ENCODE assay signal across 9 mouse cellular contexts in the genomic region with DNA sequence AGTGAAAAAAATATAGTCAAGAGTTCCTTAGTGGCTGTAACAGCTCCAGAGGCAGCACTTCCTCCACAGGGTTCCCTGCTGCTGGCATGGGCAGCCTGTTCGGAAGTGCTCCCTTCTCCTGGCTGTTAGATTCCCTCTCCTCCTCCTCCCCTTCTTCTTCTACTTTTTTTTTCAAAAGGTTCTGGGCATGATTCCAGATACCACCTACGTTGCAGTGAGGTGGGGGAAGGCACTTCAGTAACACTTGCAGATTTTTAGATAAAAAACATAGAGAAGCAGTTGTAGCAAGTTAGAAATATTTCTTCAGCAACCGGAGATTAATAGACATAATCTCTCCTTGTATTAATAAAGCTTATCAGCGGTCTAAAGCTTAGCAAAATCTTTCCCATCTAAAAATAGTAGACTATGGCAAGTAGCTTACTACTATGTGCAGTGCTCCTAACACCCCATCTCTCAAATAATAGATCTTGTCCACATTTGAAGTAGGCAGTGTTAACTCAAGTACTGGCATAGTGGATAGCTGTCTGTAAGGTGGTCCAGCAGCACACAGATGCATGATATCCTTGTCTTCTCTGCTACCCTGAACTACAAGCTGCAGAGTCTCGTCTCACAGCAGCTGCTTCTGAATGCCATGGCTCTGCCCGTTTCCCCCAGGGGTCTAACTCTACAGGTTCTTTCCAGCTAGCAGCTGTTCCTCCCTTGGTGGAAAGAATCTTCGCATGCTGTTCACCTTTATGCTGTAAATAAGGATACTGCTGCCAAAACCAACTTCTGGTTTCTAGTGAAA. TPM values are rescaled to one million over a fixed set of nuclear protein-coding genes. Genes with fewer than 3 reads are reported as not detected.
DNase-seq lines count a peak whose midpoint lies in the region; ATAC-seq and TF ChIP-seq lines count a peak whose summit lies in the region.
"Had no signal": no experiment of that assay in that cellular context is flagged by ENCODE, and none has a peak within 500 bp of the region (broad histone marks: within the 10 kb centered on the region; RNA-seq: fewer than 3 reads in every experiment).

No protein-coding gene starts in this region.

- TF ChIP-seq CTCF in brain, embryonic 14.5 days (IDR thresholded peaks at IDR 0.05; ENCODE audit: borderline replicate concordance, extremely low read depth, insufficient read depth, insufficient read length): no peak

- no peak overlapping the region for H3K9ac ChIP-seq in hindbrain, embryonic 13.5 days

- H3K4me1 ChIP-seq in hindbrain, embryonic 13.5 days (replicated peaks): peaks cover 22% of the 10 kb centered on the region
- H3K4me1 ChIP-seq in hindbrain, embryonic 10.5 days (replicated peaks): peaks cover 12% of the 10 kb centered on the region

- H3K9me3 ChIP-seq in hindbrain, embryonic 13.5 days: no peaks in the 10 kb centered on the region
- H3K9me3 ChIP-seq in hindbrain, embryonic 10.5 days: no peaks in the 10 kb centered on the region
- H3K9me3 ChIP-seq: megakaryocyte, embryonic 14.5 days had no signal

- no peak overlapping the region for H3K4me2 ChIP-seq in hindbrain, embryonic 13.5 days

- no peak for TF ChIP-seq POLR2A in brain, embryonic 14.5 days (IDR thresholded peaks at IDR 0.05; ENCODE audit: borderline replicate concordance, extremely low read depth, insufficient read depth, insufficient read length, poor library complexity, severe bottlenecking)

- 0 out of 2 replicates have a peak, but pooled peaks have one; percentile 21 for ATAC-seq in hindbrain, embryonic 13.5 days (ENCODE audit: low FRiP score)
- peak; percentile 64 for ATAC-seq in megakaryocyte-erythroid progenitor cell, adult 5-6 weeks (replicated peaks; ENCODE audit: low FRiP score, low TSS enrichment, poor library complexity, severe bottlenecking)

- 0 out of 2 replicates have a peak overlapping the region, but pooled peaks have one; percentile 46 for H3K27ac ChIP-seq in hindbrain, embryonic 13.5 days
- no peak overlapping the region for H3K27ac ChIP-seq in hindbrain, embryonic 10.5 days

- H3K36me3 ChIP-seq in hindbrain, embryonic 13.5 days: peaks cover 4% of the 10 kb centered on the region
- H3K36me3 ChIP-seq in hindbrain, embryonic 10.5 days: peaks cover 17% of the 10 kb centered on the region

- no peak overlapping the region for H3K4me3 ChIP-seq in hindbrain, embryonic 13.5 days
- H3K4me3 ChIP-seq in hindbrain, embryonic 10.5 days: no peak overlapping the region
- H3K4me3 ChIP-seq: megakaryocyte, embryonic 14.5 days had no signal

- 40% methylated on average over 7 of the region's 7 CpGs for WGBS in hindbrain, embryonic 13.5 days
- WGBS in hindbrain, embryonic 10.5 days: 53% methylated on average over 7 of the region's 7 CpGs

- H3K27me3 ChIP-seq in hindbrain, embryonic 13.5 days: no peaks in the 10 kb centered on the region
- no peaks in the 10 kb centered on the region for H3K27me3 ChIP-seq in hindbrain, embryonic 10.5 days (ENCODE audit: insufficient read depth, poor library complexity, severe bottlenecking)
- H3K27me3 ChIP-seq: megakaryocyte, embryonic 14.5 days had no signal

- DNase-seq in hindbrain, embryonic 10.5 days (ENCODE audit: low spot score): no peak
- peak; percentile 83 for DNase-seq in brain, embryonic 14.5 days (ENCODE audit: low read depth)
- DNase-seq in heart, adult 9 months (ENCODE audit: low spot score in 2 of 2): peak; percentile 28 to 30
- DNase-seq in kidney, postnatal 36 days: peak; percentile 59 to 62
- no peak for DNase-seq in yolk sac, embryonic 10.5 days (ENCODE audit: low spot score)
- DNase-seq in spleen, adult 18-20 months: no peak

RNA-seq across cellular contexts. Expression of a gene that starts 15.4 kb away (rescaled TPM):
- polyA plus RNA-seq in hindbrain, embryonic 13.5 days (2015; fragmentation: Nextera tagmentation; extraction: Ambion mirVana): 106 and 108 TPM in 2 replicates
- 86.7 and 90.7 TPM in 2 replicates for polyA plus RNA-seq in hindbrain, embryonic 10.5 days (2016; fragmentation: Nextera tagmentation; extraction: Ambion mirVana)
- 173 and 195 TPM in 2 replicates for polyA plus RNA-seq in brain, embryonic 14.5 days (2012; rRNA removed)
- 58.1 and 88.6 TPM in 2 replicates for total RNA-seq in megakaryocyte-erythroid progenitor cell, adult 5-6 weeks (2014; fragmentation: Nextera tagmentation)
- 52.7 and 62.7 TPM in 2 replicates for total RNA-seq in megakaryocyte-erythroid progenitor cell, adult 5-6 weeks (2017)

RNA-seq across cellular contexts. Expression of a gene that starts 49.5 kb away (rescaled TPM):
- polyA plus RNA-seq in hindbrain, embryonic 13.5 days (2015; fragmentation: Nextera tagmentation; extraction: Ambion mirVana): 143 and 145 TPM in 2 replicates
- 68.2 and 89.6 TPM in 2 replicates for polyA plus RNA-seq in hindbrain, embryonic 10.5 days (2016; fragmentation: Nextera tagmentation; extraction: Ambion mirVana)
- 215 and 216 TPM in 2 replicates for polyA plus RNA-seq in brain, embryonic 14.5 days (2012; rRNA removed)
- total RNA-seq in megakaryocyte-erythroid progenitor cell, adult 5-6 weeks (2014; fragmentation: Nextera tagmentation): 19.9 and 20.5 TPM in 2 replicates
- total RNA-seq in megakaryocyte-erythroid progenitor cell, adult 5-6 weeks (2017): 16.9 and 22.6 TPM in 2 replicates

RNA-seq across cellular contexts. Expression of a gene that starts 49.9 kb away (rescaled TPM):
- not detected in 2 replicates for polyA plus RNA-seq in hindbrain, embryonic 13.5 days (2015; fragmentation: Nextera tagmentation; extraction: Ambion mirVana)
- polyA plus RNA-seq in hindbrain, embryonic 10.5 days (2016; fragmentation: Nextera tagmentation; extraction: Ambion mirVana): not detected in 2 replicates
- not detected in 2 replicates for polyA plus RNA-seq in brain, embryonic 14.5 days (2012; rRNA removed)
- total RNA-seq in megakaryocyte-erythroid progenitor cell, adult 5-6 weeks (2014; fragmentation: Nextera tagmentation): not detected in 2 replicates
- not detected in 2 replicates for total RNA-seq in megakaryocyte-erythroid progenitor cell, adult 5-6 weeks (2017)

Comparison
In these comparisons a context has a peak if more than half of its experiments do, and no peak if none do; other contexts are left out.
1. DNase-seq: peak in brain, embryonic 14.5 days (single experiment), heart, adult 9 months (2 of 2) and kidney, postnatal 36 days (2 of 2); none in hindbrain, embryonic 10.5 days (single experiment), yolk sac, embryonic 10.5 days (single experiment) and spleen, adult 18-20 months (0 of 2).